In genomic region chr11:118769542-118769941, GRCm38 (mm10) we compare ENCODE assay signal across 18 mouse cellular contexts.
DNase-seq lines count a peak whose midpoint lies in the region; ATAC-seq lines count a peak whose summit lies in the region.
"Had no signal": no experiment of that assay in that cellular context is flagged by ENCODE, and none has a peak within 500 bp of the region (broad histone marks: within the 10 kb centered on the region; RNA-seq: fewer than 3 reads in every experiment).

No protein-coding gene starts in this region.

- H3K36me3 ChIP-seq in forebrain, embryonic 10.5 days (replicated peaks) = no peaks in the 10 kb centered on the region
- H3K36me3 ChIP-seq in forebrain, embryonic 16.5 days (ENCODE audit: control insufficient read depth, insufficient read depth) = no peaks in the 10 kb centered on the region
- H3K36me3 ChIP-seq in midbrain, embryonic 12.5 days = no peaks in the 10 kb centered on the region
- H3K36me3 ChIP-seq in neural tube, embryonic 15.5 days = no peaks in the 10 kb centered on the region
- no peaks in the 10 kb centered on the region for H3K36me3 ChIP-seq in kidney, embryonic 14.5 days (ENCODE audit: control insufficient read depth, insufficient read depth, low read length)
- H3K36me3 ChIP-seq: heart, embryonic 13.5 days had no signal

- no peak overlapping the region for H3K4me3 ChIP-seq in forebrain, embryonic 10.5 days
- H3K4me3 ChIP-seq in forebrain, embryonic 16.5 days (replicated peaks; ENCODE audit: low read length) = no peak overlapping the region
- H3K4me3 ChIP-seq in midbrain, embryonic 12.5 days = no peak overlapping the region
- no peak overlapping the region for H3K4me3 ChIP-seq in neural tube, embryonic 15.5 days (replicated peaks)
- H3K4me3 ChIP-seq in kidney, embryonic 14.5 days (ENCODE audit: low read length) = no peak overlapping the region
- H3K4me3 ChIP-seq: erythroblast, embryonic 14.5 days; heart, embryonic 13.5 days had no signal

- DNase-seq in forebrain, embryonic 10.5 days (ENCODE audit: extremely low spot score, low spot score) = no peak
- peak; percentile 45 for DNase-seq in left cerebral cortex, postnatal 4 days
- no peak for DNase-seq in left cerebral cortex, adult 8-10 months (ENCODE audit: low spot score in 2 of 2)
- no peak for DNase-seq in embryo, embryonic 11 days
- DNase-seq: cerebellum, postnatal 36 days; gastrocnemius, postnatal 36 days; heart, postnatal 4 days; kidney, postnatal 14 days; liver; liver, postnatal 0 days; lung, postnatal 36 days had no signal

- H3K9ac ChIP-seq in forebrain, embryonic 16.5 days (replicated peaks; ENCODE audit: low read depth, low read length) = no peak overlapping the region
- no peak overlapping the region for H3K9ac ChIP-seq in midbrain, embryonic 12.5 days (replicated peaks)
- H3K9ac ChIP-seq in neural tube, embryonic 15.5 days (replicated peaks) = no peak overlapping the region
- no peak overlapping the region for H3K9ac ChIP-seq in kidney, embryonic 14.5 days (ENCODE audit: low read depth, low read length)
- H3K9ac ChIP-seq: heart, embryonic 13.5 days; liver, postnatal 0 days had no signal

- whole genome bisulfite sequencing in forebrain, embryonic 10.5 days = 82% methylated on average over 2 of the region's 2 CpGs
- WGBS in forebrain, embryonic 16.5 days = 45% methylated on average over 2 of the region's 2 CpGs
- WGBS in midbrain, embryonic 12.5 days = 74% methylated on average over 2 of the region's 2 CpGs
- 37% methylated on average over 2 of the region's 2 CpGs for WGBS in neural tube, embryonic 15.5 days
- WGBS in kidney, embryonic 14.5 days = 75% methylated on average over 2 of the region's 2 CpGs

- H3K4me1 ChIP-seq in forebrain, embryonic 10.5 days = peaks cover 37% of the 10 kb centered on the region
- peaks cover 21% of the 10 kb centered on the region for H3K4me1 ChIP-seq in forebrain, embryonic 16.5 days (replicated peaks; ENCODE audit: control insufficient read depth, insufficient read depth, low read length)
- peaks cover 23% of the 10 kb centered on the region for H3K4me1 ChIP-seq in midbrain, embryonic 12.5 days
- H3K4me1 ChIP-seq in neural tube, embryonic 15.5 days = peaks cover 75% of the 10 kb centered on the region
- H3K4me1 ChIP-seq in kidney, embryonic 14.5 days (ENCODE audit: control insufficient read depth, insufficient read depth, low read length) = peaks cover 11% of the 10 kb centered on the region; the same call in 1 of the 2 replicates
- H3K4me1 ChIP-seq: heart, embryonic 13.5 days had no signal

- no peak overlapping the region for H3K4me2 ChIP-seq in forebrain, embryonic 16.5 days (ENCODE audit: low read length)
- no peak overlapping the region for H3K4me2 ChIP-seq in midbrain, embryonic 12.5 days (replicated peaks)
- H3K4me2 ChIP-seq in neural tube, embryonic 15.5 days = no peak overlapping the region
- H3K4me2 ChIP-seq in kidney, embryonic 14.5 days (replicated peaks; ENCODE audit: low read depth, low read length) = no peak overlapping the region
- H3K4me2 ChIP-seq: heart, embryonic 13.5 days had no signal

- H3K27ac ChIP-seq in forebrain, embryonic 10.5 days = peak overlapping the region; percentile 48
- no peak overlapping the region for H3K27ac ChIP-seq in forebrain, embryonic 16.5 days (ENCODE audit: low read length)
- H3K27ac ChIP-seq in midbrain, embryonic 12.5 days (replicated peaks) = 0 out of 2 replicates have a peak overlapping the region, but pooled peaks have one; percentile 8
- peak overlapping the region; percentile 84 for H3K27ac ChIP-seq in neural tube, embryonic 15.5 days (replicated peaks)
- H3K27ac ChIP-seq in kidney, embryonic 14.5 days (ENCODE audit: low read depth, low read length) = no peak overlapping the region
- H3K27ac ChIP-seq: heart, embryonic 13.5 days had no signal

- no peaks in the 10 kb centered on the region for H3K9me3 ChIP-seq in forebrain, embryonic 10.5 days
- no peaks in the 10 kb centered on the region for H3K9me3 ChIP-seq in forebrain, embryonic 16.5 days (ENCODE audit: control insufficient read depth, low read length)
- no peaks in the 10 kb centered on the region for H3K9me3 ChIP-seq in midbrain, embryonic 12.5 days
- no peaks in the 10 kb centered on the region for H3K9me3 ChIP-seq in neural tube, embryonic 15.5 days (replicated peaks)
- no peaks in the 10 kb centered on the region for H3K9me3 ChIP-seq in kidney, embryonic 14.5 days (ENCODE audit: control insufficient read depth, low read length)
- H3K9me3 ChIP-seq: heart, embryonic 13.5 days had no signal

- H3K27me3 ChIP-seq in forebrain, embryonic 10.5 days (ENCODE audit: poor library complexity, severe bottlenecking) = no peaks in the 10 kb centered on the region
- H3K27me3 ChIP-seq in forebrain, embryonic 16.5 days (replicated peaks; ENCODE audit: control insufficient read depth, insufficient read depth, low read length) = no peaks in the 10 kb centered on the region
- no peaks in the 10 kb centered on the region for H3K27me3 ChIP-seq in midbrain, embryonic 12.5 days
- H3K27me3 ChIP-seq in neural tube, embryonic 15.5 days (replicated peaks) = no peaks in the 10 kb centered on the region
- H3K27me3 ChIP-seq in kidney, embryonic 14.5 days (ENCODE audit: control insufficient read depth, insufficient read depth, low read length) = no peaks in the 10 kb centered on the region

- intact Hi-C loops in left cerebral cortex, postnatal 4 days (cut with DNase I) = no loop called here

- no peak for ATAC-seq in forebrain, embryonic 16.5 days
- no peak for ATAC-seq in midbrain, embryonic 12.5 days (ENCODE audit: low FRiP score, low read depth)
- no peak for ATAC-seq in neural tube, embryonic 15.5 days (ENCODE audit: low FRiP score)
- ATAC-seq in kidney, embryonic 14.5 days (ENCODE audit: low FRiP score, low TSS enrichment) = no peak
- ATAC-seq: intestine, postnatal 0 days; liver, postnatal 0 days had no signal

Comparison
In these comparisons a context has a peak if more than half of its experiments do, and no peak if none do; other contexts are left out.
1. H3K27ac ChIP-seq: peak in forebrain, embryonic 10.5 days (single experiment), midbrain, embryonic 12.5 days (single experiment) and neural tube, embryonic 15.5 days (single experiment); none in forebrain, embryonic 16.5 days (single experiment) and kidney, embryonic 14.5 days (single experiment).